Mouse (Mus musculus) lung, postnatal 0 days (tissue): ENCODE measurements at regions not wholly inside any gene's neighbourhood (a gene's known extent, or its start where the extent isn't known, plus 50 kb on each side); places are given as distances from the start of the nearest gene placed in this dataset.

ENCODE experiments used
- CTCF ChIP-seq: IDR thresholded peaks from 2 replicates; pipeline ENCODE4 v1.5.1; 2016; ENCODE audit warnings: antibody characterized with exemption, mild to moderate bottlenecking
- EP300 ChIP-seq: IDR thresholded peaks from 2 replicates; pipeline ENCODE4 v1.6.1; 2016; ENCODE audit warnings: antibody characterized with exemption, mild to moderate bottlenecking, control low read depth

GRCm38 (mm10) chr1:142982994-142983393 lies 657.5 kb upstream of the B3galt2 start:
- no peak for TF ChIP-seq CTCF
- no peak for TF ChIP-seq EP300
